Mouse (Mus musculus) brown adipose tissue, adult 24 weeks (tissue): Measurements from ENCODE around the gene Scamp1. TPM values are rescaled to one million over a fixed set of nuclear protein-coding genes. Genes with fewer than 3 reads are reported as not detected.

ENCODE experiments used
- H3K27ac ChIP-seq: fragments of 200-500 bp; replicated peaks from 2 replicates; pipeline ENCODE4 v1.5.1; 2012; ENCODE audit warnings: low read depth, mild to moderate bottlenecking, low read length
- H3K4me1 ChIP-seq: fragments of 200-500 bp; 2 replicates; pipeline ENCODE4 v1.6.1; 2012; ENCODE audit warnings: low read length, mixed read lengths; ENCODE audit not compliant: control insufficient read depth, insufficient read depth, insufficient read length
- H3K4me3 ChIP-seq: fragments of 200-500 bp; 2 replicates; pipeline ENCODE4 v1.5.1; 2012; ENCODE audit warnings: low read depth, mild to moderate bottlenecking, low read length, moderate library complexity; ENCODE audit not compliant: insufficient read depth
- polyA plus RNA-seq: library from polyadenylated mRNA; stranded (reverse); fragments of >200 nt; gene quantifications from 2 replicates; pipeline ENCODE4 v1.2.4, GENCODE M21; 2012; ENCODE audit not compliant: missing spikeins, insufficient read depth, insufficient read length

The Scamp1 gene
- polyA plus RNA-seq, 1 experiment = 18.5 TPM

GRCm38 (mm10) chr13:94296371-94296770 is 10.7 kb upstream of the Scamp1 start:
- no peak overlapping the region for H3K4me3 ChIP-seq
- H3K27ac ChIP-seq = 0 out of 2 replicates have a peak overlapping the region, but pooled peaks have one; percentile 51
- H3K4me1 ChIP-seq = peaks cover 9% of the 10 kb centered on the region

- H3K4me3 ChIP-seq = no peak overlapping the region
- 0 out of 2 replicates have a peak overlapping the region, but pooled peaks have one; percentile 51 for H3K27ac ChIP-seq
- H3K4me1 ChIP-seq = peaks cover 4% of the 10 kb centered on the region
Observed at GRCm38 (mm10) chr13:94295922-94296321, 10.3 kb upstream of the Scamp1 start.

GRCm38 (mm10) chr13:94294886-94295285 is 9.2 kb upstream of the Scamp1 start:
- Histone ChIP-seq H3K4me3 (no peak overlapping the region), H3K27ac (no peak overlapping the region), H3K4me1 (no peaks in the 10 kb centered on the region)

GRCm38 (mm10) chr13:94293911-94294310 is 8.3 kb upstream of the Scamp1 start:
- H3K27ac ChIP-seq = no peak overlapping the region
- H3K4me3 ChIP-seq = no peak overlapping the region
- no peaks in the 10 kb centered on the region for H3K4me1 ChIP-seq

- H3K27ac ChIP-seq = no peak overlapping the region
- H3K4me3 ChIP-seq = peak overlapping the region; percentile 94; the same call in 1 of the 2 replicates
- no peaks in the 10 kb centered on the region for H3K4me1 ChIP-seq
Observed at GRCm38 (mm10) chr13:94286195-94286594, 538 bp upstream of the Scamp1 start.

- no peaks in the 10 kb centered on the region; the same call in 1 of the 2 replicates for H3K4me1 ChIP-seq
- H3K27ac ChIP-seq = peak overlapping the region; percentile 15; the same call in 1 of the 2 replicates
- H3K4me3 ChIP-seq = peak overlapping the region; percentile 94
Observed at GRCm38 (mm10) chr13:94284543-94285269, 951 bp downstream of the Scamp1 start.

- no peak overlapping the region for H3K4me3 ChIP-seq
- H3K27ac ChIP-seq = no peak overlapping the region
- H3K4me1 ChIP-seq = no peaks in the 10 kb centered on the region; the same call in 1 of the 2 replicates
Observed at GRCm38 (mm10) chr13:94279420-94279819, 6.2 kb downstream of the Scamp1 start.

GRCm38 (mm10) chr13:94271284-94271683 is 14.4 kb downstream of the Scamp1 start:
- H3K4me1 ChIP-seq = peaks cover 3% of the 10 kb centered on the region
- H3K4me3 ChIP-seq = no peak overlapping the region
- H3K27ac ChIP-seq = no peak overlapping the region

- no peak overlapping the region for H3K4me3 ChIP-seq
- H3K27ac ChIP-seq = no peak overlapping the region
- peaks cover 3% of the 10 kb centered on the region for H3K4me1 ChIP-seq
Observed at GRCm38 (mm10) chr13:94268201-94268600, 17.5 kb downstream of the Scamp1 start.

- Histone ChIP-seq H3K4me1 (peaks cover 3% of the 10 kb centered on the region), H3K27ac (no peak overlapping the region), H3K4me3 (no peak overlapping the region)
Observed at GRCm38 (mm10) chr13:94267190-94267589, 18.5 kb downstream of the Scamp1 start.

- Histone ChIP-seq H3K4me1 (peaks cover 3% of the 10 kb centered on the region), H3K27ac (no peak overlapping the region), H3K4me3 (no peak overlapping the region)
Observed at GRCm38 (mm10) chr13:94266530-94266929, 19.1 kb downstream of the Scamp1 start.

- peaks cover 3% of the 10 kb centered on the region for H3K4me1 ChIP-seq
- H3K4me3 ChIP-seq = no peak overlapping the region
- no peak overlapping the region for H3K27ac ChIP-seq
Observed at GRCm38 (mm10) chr13:94265291-94265690, 20.4 kb downstream of the Scamp1 start.

GRCm38 (mm10) chr13:94263943-94264342 is 21.7 kb downstream of the Scamp1 start:
- no peak overlapping the region for H3K4me3 ChIP-seq
- H3K27ac ChIP-seq = no peak overlapping the region
- H3K4me1 ChIP-seq = peaks cover 3% of the 10 kb centered on the region

- H3K4me3 ChIP-seq = no peak overlapping the region
- no peak overlapping the region for H3K27ac ChIP-seq
- H3K4me1 ChIP-seq = no peaks in the 10 kb centered on the region
Observed at GRCm38 (mm10) chr13:94262551-94262950, 23.1 kb downstream of the Scamp1 start.

- Histone ChIP-seq H3K4me3 (no peak overlapping the region), H3K27ac (no peak overlapping the region), H3K4me1 (no peaks in the 10 kb centered on the region)
Observed at GRCm38 (mm10) chr13:94261624-94262023, 24.0 kb downstream of the Scamp1 start.

- Histone ChIP-seq H3K4me3 (no peak overlapping the region), H3K27ac (no peak overlapping the region), H3K4me1 (no peaks in the 10 kb centered on the region)
Observed at GRCm38 (mm10) chr13:94260961-94261360, 24.7 kb downstream of the Scamp1 start.
